In genomic region chr12:91685674-91686290, GRCm38 (mm10) we compare ENCODE assay signal across 8 mouse cellular contexts.
DNase-seq lines count a peak whose midpoint lies in the region; ATAC-seq lines count a peak whose summit lies in the region.
"Had no signal": no experiment of that assay in that cellular context is flagged by ENCODE, and none has a peak within 500 bp of the region (broad histone marks: within the 10 kb centered on the region; RNA-seq: fewer than 3 reads in every experiment).

No protein-coding gene starts in this region.

- H3K9me3 ChIP-seq in intestine, embryonic 15.5 days, result no peaks in the 10 kb centered on the region
- H3K9me3 ChIP-seq in midbrain, embryonic 15.5 days, result no peaks in the 10 kb centered on the region

- peaks cover 30% of the 10 kb centered on the region for H3K4me1 ChIP-seq in intestine, embryonic 15.5 days (replicated peaks)
- H3K4me1 ChIP-seq in midbrain, embryonic 15.5 days, result peaks cover 33% of the 10 kb centered on the region

- H3K9ac ChIP-seq in intestine, embryonic 15.5 days, result no peak overlapping the region; the same call in 1 of the 2 replicates
- no peak overlapping the region for H3K9ac ChIP-seq in midbrain, embryonic 15.5 days

- peak; percentile 57 for DNase-seq in MN1 (ENCODE audit: low spot score)
- peak; percentile 46 for DNase-seq in embryo, embryonic 10 days (ENCODE audit: low spot score)
- DNase-seq in gastrocnemius, postnatal 25 days, result no peak
- DNase-seq in B cell, adult 2 months, result no peak
- no peak for DNase-seq in testis, postnatal 10 days (ENCODE audit: low spot score)

- H3K27me3 ChIP-seq in intestine, embryonic 15.5 days (replicated peaks), result no peaks in the 10 kb centered on the region
- H3K27me3 ChIP-seq in midbrain, embryonic 15.5 days (replicated peaks), result no peaks in the 10 kb centered on the region

- H3K4me3 ChIP-seq in intestine, embryonic 15.5 days (replicated peaks), result peak overlapping the region; percentile 23
- no peak overlapping the region for H3K4me3 ChIP-seq in midbrain, embryonic 15.5 days

- 25% methylated on average over 13 of the region's 13 CpGs for WGBS in intestine, embryonic 15.5 days
- WGBS in midbrain, embryonic 15.5 days, result 16% methylated on average over 13 of the region's 13 CpGs

- peak overlapping the region; percentile 49; the same call in 1 of the 2 replicates for H3K27ac ChIP-seq in intestine, embryonic 15.5 days
- peak overlapping the region; percentile 71; the same call in 1 of the 2 replicates for H3K27ac ChIP-seq in midbrain, embryonic 15.5 days
- H3K27ac ChIP-seq: macrophage had no signal

- peak overlapping the region; percentile 60 for H3K4me2 ChIP-seq in intestine, embryonic 15.5 days (replicated peaks)
- peak overlapping the region; percentile 21; the same call in 1 of the 2 replicates for H3K4me2 ChIP-seq in midbrain, embryonic 15.5 days

- peak; percentile 93 for ATAC-seq in intestine, embryonic 15.5 days
- ATAC-seq in midbrain, embryonic 15.5 days (replicated peaks), result 0 out of 2 replicates have a peak, but pooled peaks have one; percentile 25

- H3K36me3 ChIP-seq in intestine, embryonic 15.5 days, result no peaks in the 10 kb centered on the region
- no peaks in the 10 kb centered on the region for H3K36me3 ChIP-seq in midbrain, embryonic 15.5 days (replicated peaks)

Comparison
In these comparisons a context has a peak if more than half of its experiments do, and no peak if none do; other contexts are left out.
1. DNase-seq: peak in MN1 (single experiment) and embryo, embryonic 10 days (single experiment); none in gastrocnemius, postnatal 25 days (single experiment), B cell, adult 2 months (0 of 2) and testis, postnatal 10 days (single experiment).